Mouse (Mus musculus): ENCODE measurements around the gene Slc25a38. TPM values are rescaled to one million over a fixed set of nuclear protein-coding genes. Genes with fewer than 3 reads are reported as not detected.

Slc25a38 gene
- total and polyA plus RNA-seq, 3 experiments, result 38.8 to 59.8 (median 39.1) TPM

- no peaks in the 10 kb centered on the region for H3K9me3 ChIP-seq (replicated peaks)
- H3K4me3 ChIP-seq (ENCODE audit: low read depth, low read length), result no peak overlapping the region
- no peaks in the 10 kb centered on the region for H3K4me1 ChIP-seq (ENCODE audit: insufficient read depth, low read depth, low read length)
- peak; percentile 44 for DNase-seq (ENCODE audit: low spot score)
- peak; percentile 45; the same call in 1 of the 2 replicates for ATAC-seq (ENCODE audit: extremely low read depth, insufficient number of reproducible peaks, low FRiP score, poor library complexity, severe bottlenecking)
- no peaks in the 10 kb centered on the region for H3K36me3 ChIP-seq (replicated peaks)
- TF ChIP-seq CTCF (IDR thresholded peaks at IDR 0.05; ENCODE audit: low read depth, low read length), result peak; percentile 93
- no peak for TF ChIP-seq GATA2 (IDR thresholded peaks at IDR 0.05; ENCODE audit: borderline replicate concordance, low read depth, low read length)
- peaks cover 22% of the 10 kb centered on the region for H3K27me3 ChIP-seq (ENCODE audit: insufficient read depth, low read length)
Measured at GRCm38 (mm10) chr9:120073169-120073568, 37.0 kb upstream of the Slc25a38 start.

DNA sequence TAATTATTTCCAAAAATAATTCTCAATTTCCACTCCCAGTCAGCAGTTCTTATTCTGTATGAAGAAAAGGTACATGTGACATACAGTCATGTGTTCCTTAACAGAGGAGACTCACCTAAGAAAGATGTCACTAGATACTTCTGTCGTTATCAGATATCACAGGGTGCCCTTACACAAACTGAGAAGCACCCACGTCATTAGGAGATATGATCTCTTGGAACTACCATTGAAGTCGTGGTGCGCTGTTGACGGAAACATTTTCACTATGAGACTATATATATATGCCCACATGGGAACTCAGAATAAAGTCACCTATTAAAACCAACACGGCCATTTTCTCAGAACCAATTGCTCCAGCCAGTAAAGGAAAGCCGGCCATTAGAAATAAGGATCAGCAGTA is 35.7 kb upstream of the Slc25a38 start:
- Histone ChIP-seq H3K9me3 (replicated peaks) (no peaks in the 10 kb centered on the region), H3K27me3 (ENCODE audit: insufficient read depth, low read length) (peaks cover 22% of the 10 kb centered on the region), H3K4me3 (ENCODE audit: low read depth, low read length) (no peak overlapping the region), H3K36me3 (replicated peaks) (no peaks in the 10 kb centered on the region), H3K4me1 (ENCODE audit: insufficient read depth, low read depth, low read length) (no peaks in the 10 kb centered on the region)
- TF ChIP-seq GATA2 (IDR thresholded peaks at IDR 0.05; ENCODE audit: borderline replicate concordance, low read depth, low read length), result no peak
- no peak for TF ChIP-seq GATA1 (IDR thresholded peaks at IDR 0.05; ENCODE audit: borderline replicate concordance, low read length)
- TF ChIP-seq POLR2AphosphoS5 (IDR thresholded peaks at IDR 0.05; ENCODE audit: insufficient replicate concordance, low read depth, low read length), result no peak
- ATAC-seq (ENCODE audit: extremely low read depth, insufficient number of reproducible peaks, low FRiP score, poor library complexity, severe bottlenecking) (no peak), DNase-seq (ENCODE audit: low spot score) (no peak)

DNA sequence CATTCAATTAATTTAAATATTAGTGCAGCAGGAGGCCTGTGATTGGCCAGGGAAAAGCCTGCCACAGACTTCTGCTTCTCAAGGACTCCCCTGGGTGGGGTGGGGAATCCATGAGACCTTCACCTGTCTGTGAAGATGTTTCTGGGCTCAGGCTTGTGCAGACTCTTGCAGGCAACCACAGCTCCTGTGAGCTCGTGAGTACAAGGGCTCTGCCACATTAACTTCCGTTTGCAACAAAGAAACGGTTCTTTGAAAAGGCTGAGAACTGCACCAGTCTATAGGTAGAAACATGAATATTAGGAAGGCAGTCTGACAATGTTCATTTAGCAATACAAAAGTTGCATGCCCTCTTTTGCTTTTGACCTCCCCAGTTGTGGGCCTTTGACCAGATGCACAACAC is 31.9 kb upstream of the Slc25a38 start:
- no peaks in the 10 kb centered on the region for H3K9me3 ChIP-seq (replicated peaks)
- H3K27me3 ChIP-seq (ENCODE audit: insufficient read depth, low read length), result peaks cover 15% of the 10 kb centered on the region
- no peaks in the 10 kb centered on the region for H3K36me3 ChIP-seq (replicated peaks)
- ATAC-seq (ENCODE audit: extremely low read depth, insufficient number of reproducible peaks, low FRiP score, poor library complexity, severe bottlenecking) (no peak), DNase-seq (ENCODE audit: low spot score) (no peak)
- TF ChIP-seq TAL1 (conservative IDR thresholded peaks at IDR 0.05; ENCODE audit: low read depth, low read length) (no peak), GATA1 (IDR thresholded peaks at IDR 0.05; ENCODE audit: borderline replicate concordance, low read length) (no peak), CTCF (IDR thresholded peaks at IDR 0.05; ENCODE audit: low read depth, low read length) (no peak), GATA2 (IDR thresholded peaks at IDR 0.05; ENCODE audit: borderline replicate concordance, low read depth, low read length) (no peak), POLR2AphosphoS5 (IDR thresholded peaks at IDR 0.05; ENCODE audit: insufficient replicate concordance, low read depth, low read length) (no peak)
- no peaks in the 10 kb centered on the region for H3K4me1 ChIP-seq (ENCODE audit: insufficient read depth, low read depth, low read length)
- no peak overlapping the region for H3K4me3 ChIP-seq (ENCODE audit: low read depth, low read length)

GRCm38 (mm10) chr9:120079901-120080300 is 30.3 kb upstream of the Slc25a38 start:
- no peaks in the 10 kb centered on the region for H3K4me1 ChIP-seq (ENCODE audit: insufficient read depth, low read depth, low read length)
- no peak for ATAC-seq (ENCODE audit: extremely low read depth, insufficient number of reproducible peaks, low FRiP score, poor library complexity, severe bottlenecking)
- H3K4me3 ChIP-seq (ENCODE audit: low read depth, low read length), result no peak overlapping the region
- H3K36me3 ChIP-seq (replicated peaks), result no peaks in the 10 kb centered on the region
- DNase-seq (ENCODE audit: low spot score), result no peak
- H3K27me3 ChIP-seq (ENCODE audit: insufficient read depth, low read length), result peaks cover 13% of the 10 kb centered on the region
- no peak for TF ChIP-seq GATA1 (IDR thresholded peaks at IDR 0.05; ENCODE audit: borderline replicate concordance, low read length)
- no peak for TF ChIP-seq POLR2AphosphoS5 (IDR thresholded peaks at IDR 0.05; ENCODE audit: insufficient replicate concordance, low read depth, low read length)
- H3K9me3 ChIP-seq (replicated peaks), result no peaks in the 10 kb centered on the region

GRCm38 (mm10) chr9:120080546-120081108 is 29.5 kb upstream of the Slc25a38 start:
- DNase-seq (ENCODE audit: low spot score), result no peak
- no peak for ATAC-seq (ENCODE audit: extremely low read depth, insufficient number of reproducible peaks, low FRiP score, poor library complexity, severe bottlenecking)
- Histone ChIP-seq H3K4me3 (ENCODE audit: low read depth, low read length) (no peak overlapping the region), H3K27me3 (ENCODE audit: insufficient read depth, low read length) (peaks cover 10% of the 10 kb centered on the region), H3K36me3 (replicated peaks) (no peaks in the 10 kb centered on the region), H3K4me1 (ENCODE audit: insufficient read depth, low read depth, low read length) (no peaks in the 10 kb centered on the region), H3K9me3 (replicated peaks) (no peaks in the 10 kb centered on the region)
- TF ChIP-seq POLR2AphosphoS5 (IDR thresholded peaks at IDR 0.05; ENCODE audit: insufficient replicate concordance, low read depth, low read length) (no peak), CTCF (IDR thresholded peaks at IDR 0.05; ENCODE audit: low read depth, low read length) (no peak), TAL1 (conservative IDR thresholded peaks at IDR 0.05; ENCODE audit: low read depth, low read length) (no peak), GATA2 (IDR thresholded peaks at IDR 0.05; ENCODE audit: borderline replicate concordance, low read depth, low read length) (no peak), GATA1 (IDR thresholded peaks at IDR 0.05; ENCODE audit: borderline replicate concordance, low read length) (no peak)

DNA sequence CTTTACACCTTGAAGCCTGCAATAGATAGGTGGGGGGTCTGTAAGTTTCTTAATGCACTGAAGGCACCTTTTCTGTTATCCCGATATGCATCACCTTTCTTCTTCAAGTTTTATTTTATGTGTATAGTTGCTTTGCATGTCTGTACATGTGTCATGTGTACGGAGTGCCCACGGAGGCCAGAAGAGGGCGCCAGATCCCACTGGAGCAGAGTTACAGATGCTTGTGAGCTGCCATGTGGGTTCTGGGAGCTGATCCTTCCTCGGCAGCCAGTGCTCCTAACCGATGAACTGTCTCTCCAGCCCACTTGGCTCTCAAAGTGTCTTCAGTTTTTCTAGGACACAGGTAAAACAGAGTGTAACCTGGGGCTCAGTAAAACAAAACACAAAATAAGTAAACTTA is 28.9 kb upstream of the Slc25a38 start:
- no peaks in the 10 kb centered on the region for H3K9me3 ChIP-seq (replicated peaks)
- DNase-seq (ENCODE audit: low spot score), result no peak
- ATAC-seq (ENCODE audit: extremely low read depth, insufficient number of reproducible peaks, low FRiP score, poor library complexity, severe bottlenecking), result no peak
- no peaks in the 10 kb centered on the region for H3K4me1 ChIP-seq (ENCODE audit: insufficient read depth, low read depth, low read length)
- H3K4me3 ChIP-seq (ENCODE audit: low read depth, low read length), result no peak overlapping the region
- TF ChIP-seq CTCF (IDR thresholded peaks at IDR 0.05; ENCODE audit: low read depth, low read length) (peak; percentile 26; the same call in 1 of the 2 replicates), TAL1 (conservative IDR thresholded peaks at IDR 0.05; ENCODE audit: low read depth, low read length) (no peak), POLR2AphosphoS5 (IDR thresholded peaks at IDR 0.05; ENCODE audit: insufficient replicate concordance, low read depth, low read length) (no peak), GATA2 (IDR thresholded peaks at IDR 0.05; ENCODE audit: borderline replicate concordance, low read depth, low read length) (no peak), GATA1 (IDR thresholded peaks at IDR 0.05; ENCODE audit: borderline replicate concordance, low read length) (no peak)
- no peaks in the 10 kb centered on the region for H3K36me3 ChIP-seq (replicated peaks)
- H3K27me3 ChIP-seq (ENCODE audit: insufficient read depth, low read length), result peaks cover 10% of the 10 kb centered on the region

DNA sequence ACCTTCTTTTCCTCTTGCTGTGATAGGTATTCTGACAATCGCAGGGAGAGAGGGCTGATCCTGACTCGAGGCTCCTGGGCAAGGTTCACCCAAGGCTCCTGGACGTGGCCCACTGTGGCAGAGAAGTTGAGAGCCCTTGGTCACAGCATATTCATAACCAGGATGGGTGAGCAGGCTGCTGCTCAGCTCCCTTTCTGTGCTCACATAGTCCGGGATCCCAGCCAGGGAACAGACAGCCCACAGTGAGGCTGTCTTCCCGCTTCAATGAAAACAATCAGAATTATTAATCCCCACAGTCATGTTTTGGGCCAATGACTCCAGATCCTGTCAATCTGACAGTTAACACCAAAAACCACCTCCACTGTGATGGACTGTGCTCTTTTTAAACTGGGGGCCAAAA is 28.2 kb upstream of the Slc25a38 start:
- peaks cover 5% of the 10 kb centered on the region; the same call in 1 of the 2 replicates for H3K27me3 ChIP-seq (ENCODE audit: insufficient read depth, low read length)
- no peak overlapping the region for H3K4me3 ChIP-seq (ENCODE audit: low read depth, low read length)
- H3K36me3 ChIP-seq (replicated peaks), result no peaks in the 10 kb centered on the region
- no peaks in the 10 kb centered on the region for H3K4me1 ChIP-seq (ENCODE audit: insufficient read depth, low read depth, low read length)
- DNase-seq (ENCODE audit: low spot score), result no peak
- TF ChIP-seq CTCF (IDR thresholded peaks at IDR 0.05; ENCODE audit: low read depth, low read length) (no peak), POLR2AphosphoS5 (IDR thresholded peaks at IDR 0.05; ENCODE audit: insufficient replicate concordance, low read depth, low read length) (no peak), TAL1 (conservative IDR thresholded peaks at IDR 0.05; ENCODE audit: low read depth, low read length) (no peak), GATA2 (IDR thresholded peaks at IDR 0.05; ENCODE audit: borderline replicate concordance, low read depth, low read length) (no peak), GATA1 (IDR thresholded peaks at IDR 0.05; ENCODE audit: borderline replicate concordance, low read length) (no peak)
- no peaks in the 10 kb centered on the region for H3K9me3 ChIP-seq (replicated peaks)
- no peak for ATAC-seq (ENCODE audit: extremely low read depth, insufficient number of reproducible peaks, low FRiP score, poor library complexity, severe bottlenecking)

Measured in G1E (cell line).